Comparison of ENCODE assay signal across 22 mouse cellular contexts in genomic region chrX:133647809-133648208, GRCm38 (mm10). TPM values are rescaled to one million over a fixed set of nuclear protein-coding genes. Genes with fewer than 3 reads are reported as not detected.
"Had no signal": no experiment of that assay in that cellular context is flagged by ENCODE, and none has a peak within 500 bp of the region (broad histone marks: within the 10 kb centered on the region; RNA-seq: fewer than 3 reads in every experiment).

No protein-coding gene starts in this region.

- H3K4me1 ChIP-seq: lung, embryonic 15.5 days; megakaryocyte, embryonic 14.5 days; midbrain, embryonic 13.5 days; midbrain, embryonic 15.5 days; neural tube, embryonic 13.5 days; neural tube, embryonic 15.5 days had no signal

- H3K27ac ChIP-seq: lung, embryonic 15.5 days; macrophage; midbrain, embryonic 13.5 days; midbrain, embryonic 15.5 days; neural tube, embryonic 13.5 days; neural tube, embryonic 15.5 days had no signal

- DNase-seq: liver, postnatal 0 days; lung, adult 2 months; lung, postnatal 14 days; lung, postnatal 36 days; retina, postnatal 1 day; right cerebral cortex, adult 18-20 months; right cerebral cortex, postnatal 25 days; right cerebral cortex, postnatal 4 days; spleen, adult 18-20 months; thymus, adult 2 months; thymus, postnatal 25 days; thymus, postnatal 4 days had no signal

- H3K4me3 ChIP-seq: lung, embryonic 15.5 days; megakaryocyte, embryonic 14.5 days; midbrain, embryonic 13.5 days; midbrain, embryonic 15.5 days; neural tube, embryonic 13.5 days; neural tube, embryonic 15.5 days had no signal

- ATAC-seq: liver, postnatal 0 days; lung, postnatal 0 days; midbrain, embryonic 13.5 days; midbrain, embryonic 15.5 days had no signal

RNA-seq across cellular contexts. Expression of gene Pcdh19, which starts 41.0 kb away (rescaled TPM):
- total RNA-seq: megakaryocyte progenitor cell, adult 5-6 weeks; monocyte, adult 5-6 weeks had no signal
- polyA plus RNA-seq: macrophage had no signal
